Mouse (Mus musculus): Measurements from ENCODE around the gene Gm11634.
"Not testable (repeated sequence)": the region's sequence is repeated elsewhere in the genome, so short reads cannot be mapped to it uniquely, and the experiment has no call there.

Gm11634 gene

GRCm38 (mm10) chr11:101616104-101616503 lies 17.0 kb upstream of the Gm11634 start:
- no peak for DNase-seq

- DNase-seq, result no peak
Measured at GRCm38 (mm10) chr11:101615380-101615779, 16.3 kb upstream of the Gm11634 start.

- DNase-seq, result no peak
Measured at GRCm38 (mm10) chr11:101614116-101614515, 15.1 kb upstream of the Gm11634 start.

- no peak for DNase-seq
Measured at GRCm38 (mm10) chr11:101613596-101613995, 14.5 kb upstream of the Gm11634 start.

GRCm38 (mm10) chr11:101610445-101610844 lies 11.4 kb upstream of the Gm11634 start:
- DNase-seq, result no peak

GRCm38 (mm10) chr11:101607134-101607533 lies 8.1 kb upstream of the Gm11634 start:
- not testable (repeated sequence) for DNase-seq

GRCm38 (mm10) chr11:101604531-101605453 lies 5.7 kb upstream of the Gm11634 start:
- DNase-seq, result peak; percentile 92 to 93

- DNase-seq, result no peak
Measured at GRCm38 (mm10) chr11:101604116-101604515, 5.1 kb upstream of the Gm11634 start.

- DNase-seq, result peak; percentile 67 to 70
Measured at GRCm38 (mm10) chr11:101602491-101602890, 3.4 kb upstream of the Gm11634 start.

- DNase-seq, result no peak
Measured at GRCm38 (mm10) chr11:101589989-101590624, 8.9 kb downstream of the Gm11634 start.

- DNase-seq, result peak; percentile 78 to 80
Measured at GRCm38 (mm10) chr11:101589444-101589843, 9.6 kb downstream of the Gm11634 start.

GRCm38 (mm10) chr11:101588868-101589267 lies 10.2 kb downstream of the Gm11634 start:
- DNase-seq, result no peak

GRCm38 (mm10) chr11:101587676-101588075 lies 11.4 kb downstream of the Gm11634 start:
- no peak for DNase-seq

- DNase-seq, result no peak
Measured at GRCm38 (mm10) chr11:101585805-101586204, 13.3 kb downstream of the Gm11634 start.

- DNase-seq, result not testable (repeated sequence)
Measured at GRCm38 (mm10) chr11:101585031-101585430, 14.0 kb downstream of the Gm11634 start.

- no peak for DNase-seq
Measured at GRCm38 (mm10) chr11:101583205-101583604, 15.9 kb downstream of the Gm11634 start.

- peak; percentile 42 for DNase-seq
Measured at GRCm38 (mm10) chr11:101582054-101583035, 16.7 kb downstream of the Gm11634 start, which contains the start of gene Tmem106a. Gene Tmem106a (plus strand): TSS chr11:101582242.

- DNase-seq, result no peak
Measured at GRCm38 (mm10) chr11:101581081-101581764, 17.8 kb downstream of the Gm11634 start.

- no peak for DNase-seq
Measured at GRCm38 (mm10) chr11:101576116-101576515, 22.9 kb downstream of the Gm11634 start.

GRCm38 (mm10) chr11:101568421-101568820 lies 30.6 kb downstream of the Gm11634 start:
- no peak for DNase-seq

- peak; percentile 75 to 80 for DNase-seq
Measured at GRCm38 (mm10) chr11:101562391-101562790, 36.7 kb downstream of the Gm11634 start.

GRCm38 (mm10) chr11:101556954-101557353 lies 42.1 kb downstream of the Gm11634 start:
- no peak for DNase-seq

Measured in B cell, adult 2 months (primary cell).